Mouse (Mus musculus): ENCODE data around the gene Pou6f2.

DNA sequence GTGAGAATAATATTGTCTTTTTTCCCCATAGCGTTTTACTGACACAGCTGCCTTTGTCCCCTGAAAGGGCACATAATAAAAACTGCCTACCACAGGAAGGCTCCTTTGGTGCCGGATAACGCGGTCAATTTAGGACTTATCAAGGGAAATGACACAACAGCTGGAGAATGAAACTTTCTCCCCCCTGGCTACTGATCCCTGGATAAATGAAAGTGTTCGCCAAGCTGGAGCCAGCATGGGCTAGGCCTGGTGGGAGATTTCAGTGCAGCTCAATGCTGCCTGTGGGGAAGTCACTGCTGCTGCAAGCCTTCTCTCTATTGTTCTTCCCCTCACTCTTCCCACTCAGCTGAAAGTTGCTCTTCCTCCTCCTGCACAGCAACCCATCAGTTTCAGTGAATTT is 267.8 kb downstream of the Pou6f2 start:
- TF ChIP-seq POLR2A (IDR thresholded peaks at IDR 0.05; ENCODE audit: low read depth, low read length), result no peak
- no peak for TF ChIP-seq CTCF (conservative IDR thresholded peaks at IDR 0.05; ENCODE audit: insufficient read depth, insufficient read length, low read depth, low read length)
